Mouse (Mus musculus) liver, adult 2 months (tissue): ENCODE results near the gene Pcid2.

ENCODE experiments used
- CTCF ChIP-seq: fragments of 200-500 bp; IDR thresholded peaks from 2 replicates; pipeline ENCODE4 v1.5.1; 2011; ENCODE audit warnings: low read depth, low read length, control low read depth
- POLR2A ChIP-seq: fragments of 200-500 bp; IDR thresholded peaks from 2 replicates; pipeline ENCODE4 v1.6.1; 2011; ENCODE audit warnings: low read length, control low read depth; ENCODE audit not compliant: insufficient read depth; ENCODE audit errors: extremely low read depth

- TF ChIP-seq POLR2A (no peak), CTCF (no peak)
These were observed 27.7 kb downstream of the Pcid2 start for GRCm38 (mm10) chr8:13077542-13077941.
